Mouse (Mus musculus) liver, embryonic 15.5 days (tissue): ENCODE data around the gene Krt13. TPM values are rescaled to one million over a fixed set of nuclear protein-coding genes. Genes with fewer than 3 reads are reported as not detected.

Source experiments
- ATAC-seq: fragments of 200-750 bp; cut with Nextera tagmentation; 2 replicates; pipeline ENCODE4 v1.8.0; 2017; ENCODE audit warnings: moderate number of reproducible peaks, mild to moderate bottlenecking, moderate library complexity; ENCODE audit not compliant: insufficient read depth
- H3K27ac ChIP-seq: fragments of 300-500 bp; sonication (generic); replicated peaks from 2 replicates; pipeline ENCODE4 v1.5.1; 2015; ENCODE audit warnings: mild to moderate bottlenecking, inconsistent platforms
- H3K27me3 ChIP-seq: fragments of 300-500 bp; sonication (generic); 2 replicates; pipeline ENCODE4 v1.6.1; 2015; ENCODE audit warnings: mild to moderate bottlenecking, inconsistent platforms
- H3K36me3 ChIP-seq: fragments of 300-500 bp; sonication (generic); replicated peaks from 2 replicates; pipeline ENCODE4 v1.6.1; 2015; ENCODE audit warnings: moderate library complexity, mild to moderate bottlenecking, inconsistent platforms
- H3K4me1 ChIP-seq: fragments of 300-500 bp; sonication (generic); replicated peaks from 2 replicates; pipeline ENCODE4 v1.6.1; 2015; ENCODE audit warnings: inconsistent platforms
- H3K4me2 ChIP-seq: fragments of 300-500 bp; sonication (generic); 2 replicates; pipeline ENCODE4 v1.6.1; 2015; ENCODE audit warnings: moderate library complexity, mild to moderate bottlenecking, inconsistent platforms
- H3K4me3 ChIP-seq: fragments of 300-500 bp; sonication (generic); replicated peaks from 2 replicates; pipeline ENCODE4 v1.5.1; 2015; ENCODE audit warnings: mild to moderate bottlenecking, inconsistent platforms
- H3K9ac ChIP-seq: fragments of 300-500 bp; sonication (generic); 2 replicates; pipeline ENCODE4 v1.6.1; 2015; ENCODE audit warnings: moderate library complexity, mild to moderate bottlenecking, inconsistent platforms
- H3K9me3 ChIP-seq: fragments of 300-500 bp; sonication (generic); replicated peaks from 2 replicates; pipeline ENCODE4 v1.6.1; 2016; ENCODE audit warnings: inconsistent platforms
- WGBS: fragments of 180-500 bp; shearing (Covaris S2); methylation state at CpG from one replicate; pipeline ENCODE4 v1.1.7; 2015; ENCODE audit warnings: mixed read lengths; ENCODE audit not compliant: insufficient replicate concordance; 5-methylcytosine and 5-hydroxymethylcytosine counted together
- polyA plus RNA-seq: library from polyadenylated mRNA; unstranded; fragments of >200 nt; fragmentation: Nextera tagmentation; extraction: Ambion mirVana; gene quantifications from 2 replicates; pipeline ENCODE4 v1.2.1, GENCODE M21; 2015

The Krt13 gene
- polyA plus RNA-seq, 1 experiment from 2014 or later: not detected

GRCm38 (mm10) chr11:100105576-100106122, 15.7 kb downstream of the Krt13 start, which contains the start of gene Krt36:
Gene Krt36, minus strand, starts transcription at chr11:100105626.
- H3K4me3 ChIP-seq: no peak within 1 kb of the TSS
- no peaks in the 10 kb centered on the region for H3K9me3 ChIP-seq
- no peaks in the 10 kb centered on the region for H3K4me1 ChIP-seq
- no peak within 1 kb of the TSS for H3K4me2 ChIP-seq
- no peak for ATAC-seq
- H3K27me3 ChIP-seq: no peaks in the 10 kb centered on the region
- H3K9ac ChIP-seq: no peak within 1 kb of the TSS
- H3K36me3 ChIP-seq: no peaks in the 10 kb centered on the region
- 59% methylated on average over 6 of the region's 6 CpGs for WGBS
- no peak within 1 kb of the TSS for H3K27ac ChIP-seq

GRCm38 (mm10) chr11:100102693-100103429, 18.5 kb downstream of the Krt13 start:
- Histone ChIP-seq H3K9ac (no peak overlapping the region), H3K9me3 (no peaks in the 10 kb centered on the region), H3K4me1 (no peaks in the 10 kb centered on the region), H3K4me2 (no peak overlapping the region), H3K4me3 (no peak overlapping the region), H3K27ac (no peak overlapping the region), H3K36me3 (no peaks in the 10 kb centered on the region), H3K27me3 (no peaks in the 10 kb centered on the region)
- ATAC-seq: no peak
- WGBS: 57% methylated on average over 15 of the region's 15 CpGs

GRCm38 (mm10) chr11:100100391-100100790, 21.0 kb downstream of the Krt13 start:
- ATAC-seq: no peak
- no peaks in the 10 kb centered on the region for H3K9me3 ChIP-seq
- H3K4me2 ChIP-seq: no peak overlapping the region
- H3K4me3 ChIP-seq: no peak overlapping the region
- WGBS: 59% methylated on average over 4 of the region's 4 CpGs
- H3K36me3 ChIP-seq: no peaks in the 10 kb centered on the region
- H3K27me3 ChIP-seq: no peaks in the 10 kb centered on the region
- no peak overlapping the region for H3K27ac ChIP-seq
- H3K4me1 ChIP-seq: no peaks in the 10 kb centered on the region
- H3K9ac ChIP-seq: no peak overlapping the region

- H3K9me3 ChIP-seq: no peaks in the 10 kb centered on the region
- 60% methylated on average over 9 of the region's 9 CpGs for WGBS
- no peak overlapping the region for H3K9ac ChIP-seq
- no peaks in the 10 kb centered on the region for H3K4me1 ChIP-seq
- no peak overlapping the region for H3K27ac ChIP-seq
- no peak overlapping the region for H3K4me3 ChIP-seq
- H3K27me3 ChIP-seq: no peaks in the 10 kb centered on the region
- no peak for ATAC-seq
- no peaks in the 10 kb centered on the region for H3K36me3 ChIP-seq
- no peak overlapping the region for H3K4me2 ChIP-seq
Measured at GRCm38 (mm10) chr11:100097819-100098218, 23.5 kb downstream of the Krt13 start.

- Histone ChIP-seq H3K27ac (no peak within 1 kb of the TSS), H3K36me3 (no peaks in the 10 kb centered on the region)
Measured at GRCm38 (mm10) chr11:100096141-100096540, 25.2 kb downstream of the Krt13 start, which contains the start of gene Krt35. Gene Krt35, minus strand, starts transcription at chr11:100096241.

GRCm38 (mm10) chr11:100088378-100089025, 32.9 kb downstream of the Krt13 start:
- Histone ChIP-seq H3K27me3 (no peaks in the 10 kb centered on the region), H3K27ac (no peak overlapping the region), H3K4me1 (no peaks in the 10 kb centered on the region), H3K9ac (no peak overlapping the region), H3K36me3 (no peaks in the 10 kb centered on the region), H3K4me3 (no peak overlapping the region), H3K9me3 (no peaks in the 10 kb centered on the region), H3K4me2 (no peak overlapping the region)
- WGBS: 40% methylated on average over 7 of the region's 7 CpGs
- ATAC-seq: no peak

More at GRCm38 (mm10) chr11:100096141-100096540, 25.2 kb downstream of the Krt13 start, which contains the start of gene Krt35:
- no peak for ATAC-seq
- no peak within 1 kb of the TSS for H3K9ac ChIP-seq
- 69% methylated on average over 9 of the region's 9 CpGs for WGBS
- H3K9me3 ChIP-seq: no peaks in the 10 kb centered on the region
- no peak within 1 kb of the TSS for H3K4me3 ChIP-seq
- H3K27me3 ChIP-seq: no peaks in the 10 kb centered on the region
- H3K4me2 ChIP-seq: no peak within 1 kb of the TSS
- no peaks in the 10 kb centered on the region for H3K4me1 ChIP-seq

- no peak for ATAC-seq
- no peaks in the 10 kb centered on the region for H3K4me1 ChIP-seq
- 79% methylated on average over 10 of the region's 10 CpGs for WGBS
Measured at GRCm38 (mm10) chr11:100087861-100088260, 33.5 kb downstream of the Krt13 start, which contains the start of gene Krt32. Gene Krt32, minus strand, starts transcription at chr11:100088226.

GRCm38 (mm10) chr11:100073873-100074272, 47.5 kb downstream of the Krt13 start:
- no peak overlapping the region for H3K9ac ChIP-seq
- no peaks in the 10 kb centered on the region for H3K36me3 ChIP-seq
- WGBS: 21% methylated on average over 1 of the region's 1 CpGs
- H3K4me2 ChIP-seq: no peak overlapping the region
- H3K9me3 ChIP-seq: no peaks in the 10 kb centered on the region
- no peak for ATAC-seq
- no peaks in the 10 kb centered on the region for H3K4me1 ChIP-seq
- H3K4me3 ChIP-seq: no peak overlapping the region
- no peaks in the 10 kb centered on the region for H3K27me3 ChIP-seq
- no peak overlapping the region for H3K27ac ChIP-seq

More at GRCm38 (mm10) chr11:100087861-100088260, 33.5 kb downstream of the Krt13 start, which contains the start of gene Krt32:
- no peak within 1 kb of the TSS for H3K27ac ChIP-seq
- H3K9me3 ChIP-seq: no peaks in the 10 kb centered on the region
- no peak within 1 kb of the TSS for H3K9ac ChIP-seq
- no peak within 1 kb of the TSS for H3K4me2 ChIP-seq
- no peak within 1 kb of the TSS for H3K4me3 ChIP-seq
- no peaks in the 10 kb centered on the region for H3K36me3 ChIP-seq
- no peaks in the 10 kb centered on the region for H3K27me3 ChIP-seq

Other genes starting within 250 kb of the Krt13 start
- gene Krtap9-1, start 248.2 kb downstream of the Krt13 start, polyA plus RNA-seq: not detected in 2 replicates
- not detected in 2 replicates for gene Gm11567, start 242.4 kb downstream of the Krt13 start, polyA plus RNA-seq
- gene Krtap31-1, start 213.6 kb downstream of the Krt13 start, polyA plus RNA-seq: not detected in 2 replicates
- not detected in 2 replicates for gene Gm11565, start 206.8 kb downstream of the Krt13 start, polyA plus RNA-seq
- not detected in 2 replicates for gene Krtap31-2, start 185.3 kb downstream of the Krt13 start, polyA plus RNA-seq
- not detected in 2 replicates for gene Krtap9-5, start 173.1 kb downstream of the Krt13 start, polyA plus RNA-seq
- gene Krtap29-1, start 142.5 kb downstream of the Krt13 start, polyA plus RNA-seq: not detected in 2 replicates
- gene Krtap16-1, start 135.0 kb downstream of the Krt13 start, polyA plus RNA-seq: not detected in 2 replicates
- gene Krtap17-1, start 127.6 kb downstream of the Krt13 start, polyA plus RNA-seq: not detected in 2 replicates
- gene Krt33a, start 105.4 kb downstream of the Krt13 start, polyA plus RNA-seq: not detected in 2 replicates
- not detected in 2 replicates for gene Krt33b, start 91.7 kb downstream of the Krt13 start, polyA plus RNA-seq
- gene Krt34, start 80.0 kb downstream of the Krt13 start, polyA plus RNA-seq: not detected in 2 replicates
- not detected in 2 replicates for gene Krt31, start 71.0 kb downstream of the Krt13 start, polyA plus RNA-seq
- gene Krt32, start 33.3 kb downstream of the Krt13 start, polyA plus RNA-seq: not detected in 2 replicates
- not detected in 2 replicates for gene Krt35, start 25.3 kb downstream of the Krt13 start, polyA plus RNA-seq
- gene Krt36, start 15.9 kb downstream of the Krt13 start, polyA plus RNA-seq: not detected in 2 replicates
- gene Krt15, start 14.4 kb upstream of the Krt13 start, polyA plus RNA-seq: 0.16 and 0.84 TPM in 2 replicates
- gene Krt19, start 27.1 kb upstream of the Krt13 start, polyA plus RNA-seq: 3.6 and 4.2 TPM in 2 replicates
- not detected in 2 replicates for gene Krt9, start 71.7 kb upstream of the Krt13 start, polyA plus RNA-seq
- 0.50 and 0.76 TPM in 2 replicates for gene Krt14, start 86.0 kb upstream of the Krt13 start, polyA plus RNA-seq
- gene Krt16, start 127.3 kb upstream of the Krt13 start, polyA plus RNA-seq: not detected in 2 replicates
- 0.33 and 0.40 TPM in 2 replicates for gene Krt17, start 139.5 kb upstream of the Krt13 start, polyA plus RNA-seq
- gene Krt42, start 148.3 kb upstream of the Krt13 start, polyA plus RNA-seq: not detected in 2 replicates
- gene Eif1, start 198.3 kb upstream of the Krt13 start, polyA plus RNA-seq: 1,286 and 1,576 TPM in 2 replicates
- gene Gast, start 212.8 kb upstream of the Krt13 start, polyA plus RNA-seq: not detected in 2 replicates
- 0.33 and 0.45 TPM in 2 replicates for gene Hap1, start 234.6 kb upstream of the Krt13 start, polyA plus RNA-seq